Mouse (Mus musculus): Measurements from ENCODE around the gene Siah3. TPM values are rescaled to one million over a fixed set of nuclear protein-coding genes. Genes with fewer than 3 reads are reported as not detected.
A peak's percentile ranks its signal among the peaks of the same experiment; 100 is the strongest.

Gene Siah3
- polyA plus RNA-seq, 1 experiment from 2014 or later = 0.06 TPM

GRCm38 (mm10) chr14:75506246-75506645 is 50.5 kb downstream of the Siah3 start:
- no peak overlapping the region for H3K27ac ChIP-seq
- H3K4me3 ChIP-seq (replicated peaks) = no peak overlapping the region
- WGBS = 84% methylated on average over 3 of the region's 3 CpGs
- no peaks in the 10 kb centered on the region for H3K9me3 ChIP-seq
- no peaks in the 10 kb centered on the region; the same call in 1 of the 2 replicates for H3K4me1 ChIP-seq (replicated peaks)
- ATAC-seq = no peak
- H3K27me3 ChIP-seq (replicated peaks) = no peaks in the 10 kb centered on the region
- no peaks in the 10 kb centered on the region for H3K36me3 ChIP-seq
- no peak overlapping the region for H3K4me2 ChIP-seq (replicated peaks)
- H3K9ac ChIP-seq = no peak overlapping the region

GRCm38 (mm10) chr14:75510125-75510524 is 54.3 kb downstream of the Siah3 start:
- Histone ChIP-seq H3K4me2 (replicated peaks) (no peak overlapping the region), H3K4me3 (replicated peaks) (no peak overlapping the region), H3K4me1 (replicated peaks) (no peaks in the 10 kb centered on the region), H3K9me3 (no peaks in the 10 kb centered on the region), H3K27me3 (replicated peaks) (no peaks in the 10 kb centered on the region), H3K9ac (no peak overlapping the region), H3K36me3 (no peaks in the 10 kb centered on the region), H3K27ac (no peak overlapping the region)
- ATAC-seq = no peak
- 79% methylated on average over 6 of the region's 6 CpGs for WGBS

GRCm38 (mm10) chr14:75512946-75513345 is 57.2 kb downstream of the Siah3 start:
- Histone ChIP-seq H3K4me3 (replicated peaks) (no peak overlapping the region), H3K36me3 (no peaks in the 10 kb centered on the region), H3K4me2 (replicated peaks) (no peak overlapping the region), H3K4me1 (replicated peaks) (no peaks in the 10 kb centered on the region), H3K27me3 (replicated peaks) (no peaks in the 10 kb centered on the region), H3K9ac (no peak overlapping the region), H3K27ac (no peak overlapping the region), H3K9me3 (no peaks in the 10 kb centered on the region)
- 53% methylated on average over 3 of the region's 3 CpGs for WGBS
- no peak for ATAC-seq

- WGBS = 80% methylated on average over 3 of the region's 3 CpGs
- H3K9ac ChIP-seq = no peak overlapping the region
- H3K27ac ChIP-seq = no peak overlapping the region
- no peaks in the 10 kb centered on the region for H3K4me1 ChIP-seq (replicated peaks)
- no peaks in the 10 kb centered on the region for H3K27me3 ChIP-seq (replicated peaks)
- no peaks in the 10 kb centered on the region for H3K36me3 ChIP-seq
- no peak for ATAC-seq
- no peak overlapping the region for H3K4me3 ChIP-seq (replicated peaks)
- H3K4me2 ChIP-seq (replicated peaks) = no peak overlapping the region
- no peaks in the 10 kb centered on the region for H3K9me3 ChIP-seq
Observed at GRCm38 (mm10) chr14:75516161-75516560, 60.4 kb downstream of the Siah3 start.

GRCm38 (mm10) chr14:75516917-75517595 is 61.3 kb downstream of the Siah3 start:
- no peaks in the 10 kb centered on the region for H3K27me3 ChIP-seq (replicated peaks)
- H3K4me3 ChIP-seq (replicated peaks) = no peak overlapping the region
- no peaks in the 10 kb centered on the region for H3K9me3 ChIP-seq
- no peak overlapping the region for H3K9ac ChIP-seq
- H3K4me1 ChIP-seq (replicated peaks) = no peaks in the 10 kb centered on the region
- no peak for ATAC-seq
- H3K27ac ChIP-seq = no peak overlapping the region
- H3K36me3 ChIP-seq = no peaks in the 10 kb centered on the region
- no peak overlapping the region for H3K4me2 ChIP-seq (replicated peaks)
- 77% methylated on average over 9 of the region's 9 CpGs for WGBS

GRCm38 (mm10) chr14:75518196-75518887 is 62.6 kb downstream of the Siah3 start:
- WGBS = 82% methylated on average over 15 of the region's 15 CpGs
- no peak overlapping the region for H3K27ac ChIP-seq
- H3K9me3 ChIP-seq = no peaks in the 10 kb centered on the region
- no peak overlapping the region for H3K9ac ChIP-seq
- no peaks in the 10 kb centered on the region for H3K27me3 ChIP-seq (replicated peaks)
- ATAC-seq = no peak
- no peak overlapping the region for H3K4me2 ChIP-seq (replicated peaks)
- no peaks in the 10 kb centered on the region for H3K36me3 ChIP-seq
- no peak overlapping the region for H3K4me3 ChIP-seq (replicated peaks)
- no peaks in the 10 kb centered on the region for H3K4me1 ChIP-seq (replicated peaks)

GRCm38 (mm10) chr14:75518899-75519298 is 63.1 kb downstream of the Siah3 start:
- Histone ChIP-seq H3K4me1 (replicated peaks) (no peaks in the 10 kb centered on the region), H3K27me3 (replicated peaks) (no peaks in the 10 kb centered on the region), H3K9me3 (no peaks in the 10 kb centered on the region), H3K4me2 (replicated peaks) (no peak overlapping the region), H3K4me3 (replicated peaks) (no peak overlapping the region), H3K27ac (no peak overlapping the region), H3K9ac (no peak overlapping the region), H3K36me3 (no peaks in the 10 kb centered on the region)
- no peak for ATAC-seq
- WGBS = 92% methylated on average over 6 of the region's 6 CpGs

- H3K4me3 ChIP-seq (replicated peaks) = no peak overlapping the region
Observed at GRCm38 (mm10) chr14:75519668-75520067, 63.9 kb downstream of the Siah3 start.

GRCm38 (mm10) chr14:75524648-75525047 is 68.9 kb downstream of the Siah3 start:
- no peak for ATAC-seq
- no peak overlapping the region for H3K4me2 ChIP-seq (replicated peaks)
- no peak overlapping the region for H3K4me3 ChIP-seq (replicated peaks)
- H3K4me1 ChIP-seq (replicated peaks) = peaks cover 10% of the 10 kb centered on the region
- H3K36me3 ChIP-seq = no peaks in the 10 kb centered on the region
- H3K27me3 ChIP-seq (replicated peaks) = no peaks in the 10 kb centered on the region
- H3K9ac ChIP-seq = no peak overlapping the region
- no peak overlapping the region for H3K27ac ChIP-seq
- H3K9me3 ChIP-seq = no peaks in the 10 kb centered on the region
- 86% methylated on average over 2 of the region's 2 CpGs for WGBS

More at GRCm38 (mm10) chr14:75519668-75520067, 63.9 kb downstream of the Siah3 start:
- Histone ChIP-seq H3K9me3 (no peaks in the 10 kb centered on the region), H3K27ac (no peak overlapping the region), H3K36me3 (no peaks in the 10 kb centered on the region), H3K4me1 (replicated peaks) (no peaks in the 10 kb centered on the region), H3K27me3 (replicated peaks) (no peaks in the 10 kb centered on the region), H3K9ac (no peak overlapping the region), H3K4me2 (replicated peaks) (no peak overlapping the region)
- no peak for ATAC-seq
- WGBS = 82% methylated on average over 8 of the region's 8 CpGs

- ATAC-seq = no peak
- Histone ChIP-seq H3K27ac (no peak overlapping the region), H3K36me3 (no peaks in the 10 kb centered on the region), H3K4me3 (replicated peaks) (no peak overlapping the region), H3K9me3 (no peaks in the 10 kb centered on the region), H3K27me3 (replicated peaks) (no peaks in the 10 kb centered on the region), H3K4me1 (replicated peaks) (peaks cover 10% of the 10 kb centered on the region), H3K4me2 (replicated peaks) (no peak overlapping the region), H3K9ac (no peak overlapping the region)
- WGBS = 90% methylated on average over 29 of the region's 29 CpGs
Observed at GRCm38 (mm10) chr14:75525376-75526145, 69.8 kb downstream of the Siah3 start.

GRCm38 (mm10) chr14:75527464-75528190 is 71.8 kb downstream of the Siah3 start:
- peaks cover 10% of the 10 kb centered on the region for H3K4me1 ChIP-seq (replicated peaks)
- no peaks in the 10 kb centered on the region for H3K27me3 ChIP-seq (replicated peaks)
- no peak overlapping the region for H3K27ac ChIP-seq
- no peak overlapping the region for H3K9ac ChIP-seq
- no peak overlapping the region for H3K4me2 ChIP-seq (replicated peaks)
- no peaks in the 10 kb centered on the region for H3K36me3 ChIP-seq
- no peaks in the 10 kb centered on the region for H3K9me3 ChIP-seq
- no peak overlapping the region for H3K4me3 ChIP-seq (replicated peaks)
- WGBS = 58% methylated on average over 10 of the region's 10 CpGs
- 0 out of 2 replicates have a peak, but pooled peaks have one; percentile 17 for ATAC-seq

GRCm38 (mm10) chr14:75530815-75531353 is 75.1 kb downstream of the Siah3 start:
- Histone ChIP-seq H3K4me2 (replicated peaks) (no peak overlapping the region), H3K27ac (no peak overlapping the region), H3K36me3 (no peaks in the 10 kb centered on the region), H3K9me3 (no peaks in the 10 kb centered on the region), H3K9ac (no peak overlapping the region), H3K4me3 (replicated peaks) (no peak overlapping the region), H3K27me3 (replicated peaks) (no peaks in the 10 kb centered on the region), H3K4me1 (replicated peaks) (peaks cover 10% of the 10 kb centered on the region)
- no peak for ATAC-seq
- 77% methylated on average over 7 of the region's 7 CpGs for WGBS
